Mouse (Mus musculus): ENCODE measurements at regions not wholly inside any gene's neighbourhood (a gene's known extent, or its start where the extent isn't known, plus 50 kb on each side); places are given as distances from the start of the nearest gene placed in this dataset.

- intact Hi-C loops (cut with DNase I): no loop called here
- no peak for DNase-seq (ENCODE audit: low spot score in 2 of 2)
Observed at GRCm38 (mm10) chr14:114953070-114953665, 138.8 kb upstream of the Gpc5 start.

DNA sequence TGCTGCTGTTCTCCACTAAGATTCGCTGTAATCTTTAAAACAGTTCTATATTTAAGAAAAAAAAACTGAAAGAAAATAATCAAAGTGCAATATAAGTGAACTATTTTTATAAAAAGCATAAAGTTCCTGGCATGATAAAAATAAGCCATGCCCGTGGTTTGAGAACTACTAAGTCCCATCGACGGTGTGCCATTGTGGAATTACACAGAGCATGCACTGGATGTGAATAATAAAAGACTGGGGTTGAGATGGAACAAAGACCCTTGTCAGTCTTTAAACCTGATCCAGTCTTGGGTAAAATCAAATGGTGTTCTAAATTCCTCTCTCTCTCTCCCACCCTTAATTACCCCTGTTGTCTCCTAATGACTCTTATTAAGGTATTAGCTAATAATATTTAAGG lies 137.7 kb upstream of the Gpc5 start:
- intact Hi-C loops (cut with DNase I): no loop called here

GRCm38 (mm10) chr14:114955572-114955971 lies 136.4 kb upstream of the Gpc5 start:
- intact Hi-C loops (cut with DNase I): no loop called here
- DNase-seq (ENCODE audit: low spot score in 2 of 2): no peak

More for the DNA sequence above, 137.7 kb upstream of the Gpc5 start:
- no peak for DNase-seq (ENCODE audit: low spot score in 2 of 2)

GRCm38 (mm10) chr14:114960273-114960672 lies 131.7 kb upstream of the Gpc5 start:
- intact Hi-C loops (cut with DNase I): no loop called here
- DNase-seq (ENCODE audit: low spot score in 2 of 2): no peak

GRCm38 (mm10) chr14:114965941-114966340 lies 126.1 kb upstream of the Gpc5 start:
- intact Hi-C loops (cut with DNase I): no loop called here
- no peak for DNase-seq (ENCODE audit: low spot score in 2 of 2)

GRCm38 (mm10) chr14:114969020-114969419 lies 123.0 kb upstream of the Gpc5 start:
- intact Hi-C loops (cut with DNase I): no loop called here
- no peak for DNase-seq (ENCODE audit: low spot score in 2 of 2)

- intact Hi-C loops (cut with DNase I): no loop called here
Observed at GRCm38 (mm10) chr14:114981120-114981519, 110.9 kb upstream of the Gpc5 start.

GRCm38 (mm10) chr14:115003223-115003622 lies 88.8 kb upstream of the Gpc5 start:
- DNase-seq (ENCODE audit: low spot score in 2 of 2): no peak
- intact Hi-C loops (cut with DNase I): no loop called here

More at GRCm38 (mm10) chr14:114981120-114981519, 110.9 kb upstream of the Gpc5 start:
- DNase-seq (ENCODE audit: low spot score in 2 of 2): no peak

GRCm38 (mm10) chr14:115004733-115005405 lies 87.1 kb upstream of the Gpc5 start:
- no peak for DNase-seq (ENCODE audit: low spot score in 2 of 2)
- intact Hi-C loops (cut with DNase I): no loop called here

- intact Hi-C loops (cut with DNase I): no loop called here
- DNase-seq (ENCODE audit: low spot score in 2 of 2): no peak
Observed at GRCm38 (mm10) chr14:115010877-115011276, 81.1 kb upstream of the Gpc5 start.

- no peak for DNase-seq (ENCODE audit: low spot score in 2 of 2)
- intact Hi-C loops (cut with DNase I): loop anchor here (5.0 kb wide), 1 partner anchor 437 kb away; no protein-coding TSS in a partner anchor
Observed at GRCm38 (mm10) chr14:115015299-115015698, 76.7 kb upstream of the Gpc5 start.

DNA sequence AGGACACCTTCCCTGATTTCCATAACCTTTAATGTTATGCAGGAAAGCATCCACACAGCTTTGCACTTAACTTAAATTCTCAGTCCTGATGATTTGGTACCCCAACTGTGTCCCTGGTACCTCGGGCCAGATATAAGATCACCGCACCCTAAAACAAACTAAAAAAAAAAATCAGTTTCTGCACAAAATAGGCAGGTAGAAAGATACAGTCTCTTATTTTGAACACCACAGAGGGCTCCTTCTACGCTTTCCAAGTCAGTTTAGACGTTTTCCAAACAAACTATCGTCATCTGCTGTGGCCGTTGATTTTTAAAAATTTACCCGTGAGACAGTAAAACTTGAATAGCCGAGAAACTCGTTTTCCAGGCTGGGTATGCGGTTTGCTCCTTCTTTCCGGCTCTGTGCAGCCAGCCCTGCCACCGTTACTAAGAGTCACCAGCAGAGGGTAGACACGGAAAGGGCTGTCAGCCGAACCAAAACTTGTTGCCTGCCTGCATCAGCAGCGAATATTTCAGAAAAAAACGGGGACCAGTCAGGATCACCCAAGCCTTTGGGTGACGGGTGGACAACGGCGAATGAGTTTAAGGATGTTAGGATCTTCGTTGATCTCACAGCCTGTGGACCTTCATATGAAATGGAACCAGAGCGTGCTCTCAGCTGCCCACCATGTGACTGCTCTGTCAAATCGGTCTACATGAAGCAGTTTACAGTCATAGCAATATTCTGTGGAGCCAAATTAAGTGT lies 74.4 kb upstream of the Gpc5 start:
- intact Hi-C loops (cut with DNase I): loop anchor here (2.0 to 5.0 kb wide), 2 partner anchors 23 to 435 kb away; no protein-coding TSS in a partner anchor

DNA sequence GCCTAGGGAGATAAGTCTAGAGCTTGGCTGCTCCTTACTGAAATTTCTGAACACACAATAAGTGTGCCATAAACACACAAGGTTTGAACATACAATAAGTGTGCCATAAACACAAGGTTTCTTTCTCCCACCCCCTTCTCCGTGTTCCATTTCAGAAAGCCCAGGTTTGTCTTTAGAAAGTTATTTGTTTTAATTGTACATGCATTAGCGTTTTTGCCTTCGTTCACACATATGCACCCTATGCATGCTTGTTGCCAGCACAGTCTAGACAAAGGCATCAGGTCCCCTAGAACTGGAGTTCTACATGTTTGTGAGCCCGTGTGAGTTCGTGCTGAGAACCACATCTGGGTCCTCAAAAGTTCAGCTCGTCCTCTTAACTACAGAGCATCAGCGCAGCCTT lies 64.0 kb upstream of the Gpc5 start:
- intact Hi-C loops (cut with DNase I): no loop called here
- no peak for DNase-seq (ENCODE audit: low spot score in 2 of 2)

More for the DNA sequence above, 74.4 kb upstream of the Gpc5 start:
- peak; percentile 66 to 75 for DNase-seq (ENCODE audit: low spot score in 2 of 2)

GRCm38 (mm10) chr14:115031734-115032133 lies 60.3 kb upstream of the Gpc5 start:
- intact Hi-C loops (cut with DNase I): no loop called here
- no peak for DNase-seq (ENCODE audit: low spot score in 2 of 2)

DNA sequence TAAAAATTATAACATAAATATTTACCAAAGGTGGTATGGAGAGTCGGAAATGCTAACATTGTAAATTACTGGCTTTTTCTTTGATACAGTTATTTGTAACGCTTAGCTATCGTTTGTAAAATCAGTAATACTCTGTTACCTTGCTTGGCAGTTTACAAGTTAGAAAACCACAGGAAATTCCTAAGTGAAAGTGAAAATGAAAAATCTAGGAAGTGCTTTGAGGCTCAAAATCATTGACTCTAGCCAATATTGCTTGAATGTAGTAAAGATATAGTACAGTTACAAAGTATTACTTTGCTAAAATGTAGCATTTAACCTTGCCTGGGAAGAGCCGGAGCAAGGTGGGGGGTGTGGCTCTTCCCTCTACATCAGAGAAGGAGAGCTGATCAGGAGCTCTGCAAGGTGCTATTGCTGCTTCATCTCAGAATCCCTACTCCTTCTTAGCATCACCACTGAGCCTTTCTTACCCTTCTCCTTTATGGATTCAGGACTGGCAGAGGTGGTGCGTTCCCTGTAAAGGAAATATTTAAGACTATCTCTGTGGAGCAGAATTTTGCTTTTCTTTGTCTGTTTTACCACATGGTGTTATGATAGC lies 58.5 kb upstream of the Gpc5 start:
- intact Hi-C loops (cut with DNase I): no loop called here
- DNase-seq (ENCODE audit: low spot score in 2 of 2): no peak

GRCm38 (mm10) chr14:115034718-115035437 lies 57.1 kb upstream of the Gpc5 start:
- DNase-seq (ENCODE audit: low spot score in 2 of 2): no peak
- intact Hi-C loops (cut with DNase I): no loop called here

DNA sequence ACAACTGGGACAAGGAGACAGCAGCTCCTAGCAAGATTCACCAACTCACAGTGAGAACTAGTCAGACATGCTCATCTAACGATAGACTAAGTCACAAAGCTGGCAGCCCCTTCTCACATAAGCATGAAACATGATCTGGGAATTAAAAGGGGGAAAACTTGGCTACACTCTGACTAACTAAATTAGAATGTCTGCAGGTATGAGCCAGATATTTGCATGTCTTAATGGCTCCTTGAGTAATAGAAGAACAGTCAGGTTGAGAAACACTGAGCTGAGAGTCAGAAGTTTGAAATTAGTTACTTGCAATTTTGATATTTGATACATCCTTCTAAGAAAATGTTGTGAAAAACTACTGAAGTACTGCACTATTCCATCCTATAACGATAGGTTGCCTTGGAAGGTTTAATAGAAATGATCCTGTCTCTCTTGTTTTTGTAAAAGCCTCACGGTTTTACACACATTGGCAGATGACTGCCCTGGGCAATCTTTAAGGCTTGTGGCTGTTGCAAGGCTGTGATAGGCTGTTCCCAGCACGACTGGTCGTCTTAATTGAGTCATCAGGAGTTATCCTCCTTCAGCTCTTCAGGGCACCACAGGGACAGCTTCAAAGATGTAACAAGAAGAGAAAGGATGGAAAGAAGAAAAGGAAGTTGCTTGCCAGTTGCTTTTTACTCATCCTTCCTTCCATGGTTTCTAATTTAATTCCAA lies 54.8 kb upstream of the Gpc5 start:
- intact Hi-C loops (cut with DNase I): no loop called here
- DNase-seq (ENCODE audit: low spot score in 2 of 2): no peak

GRCm38 (mm10) chr14:115038788-115039187 lies 53.2 kb upstream of the Gpc5 start:
- intact Hi-C loops (cut with DNase I): no loop called here
- DNase-seq (ENCODE audit: low spot score in 2 of 2): no peak

DNA sequence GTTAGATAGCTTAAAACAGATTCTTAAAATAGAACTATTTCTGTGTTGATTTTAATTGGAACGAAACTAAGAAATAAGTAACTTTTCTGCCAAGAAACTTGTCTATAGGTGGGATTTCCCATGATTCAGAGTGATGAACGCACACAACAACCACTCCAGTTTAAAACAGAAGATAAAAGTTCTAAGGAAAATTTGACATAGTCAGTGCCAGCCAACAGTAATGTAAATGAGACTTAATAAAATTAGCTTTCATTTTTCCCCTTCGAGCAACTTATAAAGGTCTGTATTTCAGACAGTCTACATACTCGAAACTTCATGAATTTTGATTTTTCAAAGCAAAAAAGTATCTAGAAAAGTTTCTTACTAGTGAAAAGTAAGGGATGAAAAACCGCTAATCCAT lies 52.5 kb upstream of the Gpc5 start:
- intact Hi-C loops (cut with DNase I): no loop called here
- no peak for DNase-seq (ENCODE audit: low spot score in 2 of 2)

Data from left cerebral cortex, postnatal 36 days (tissue).